Mouse (Mus musculus): Measurements from ENCODE around the gene Gm43720.

Gm43720 gene

GRCm38 (mm10) chr5:138279585-138280424, at the start of gene Gm43720, which contains the start of the genes Gpc2 and Stag3:
Gm43720 (minus strand) TSS chr5:138279958.
Gpc2 (minus strand) TSS chr5:138280005.
Stag3 (plus strand) TSS chr5:138280240.
- DNase-seq = peak; percentile 58

- no peak for DNase-seq
Observed at GRCm38 (mm10) chr5:138312795-138313194, 33.0 kb upstream of the Gm43720 start.

- DNase-seq = no peak
Observed at GRCm38 (mm10) chr5:138299613-138300012, 19.9 kb upstream of the Gm43720 start.

- no peak for DNase-seq
Observed at GRCm38 (mm10) chr5:138294158-138294557, 14.4 kb upstream of the Gm43720 start.

GRCm38 (mm10) chr5:138291638-138292037, 11.9 kb upstream of the Gm43720 start:
- no peak for DNase-seq

GRCm38 (mm10) chr5:138287861-138288260, 8.1 kb upstream of the Gm43720 start:
- DNase-seq = no peak

GRCm38 (mm10) chr5:138283540-138283939, 3.8 kb upstream of the Gm43720 start:
- DNase-seq = no peak

- no peak for DNase-seq
Observed at GRCm38 (mm10) chr5:138281798-138282197, 2.0 kb upstream of the Gm43720 start.

- no peak for DNase-seq
Observed at GRCm38 (mm10) chr5:138280829-138281228, 1.1 kb upstream of the Gm43720 start.

- no peak for DNase-seq
Observed at GRCm38 (mm10) chr5:138280425-138280768, 639 bp upstream of the Gm43720 start.

- DNase-seq = no peak
Observed at GRCm38 (mm10) chr5:138277994-138278393, 1.8 kb downstream of the Gm43720 start.

GRCm38 (mm10) chr5:138275216-138276050, 4.3 kb downstream of the Gm43720 start:
- DNase-seq = no peak

- DNase-seq = no peak
Observed at GRCm38 (mm10) chr5:138274186-138274585, 5.6 kb downstream of the Gm43720 start.

- no peak for DNase-seq
Observed at GRCm38 (mm10) chr5:138272409-138272923, 7.3 kb downstream of the Gm43720 start, which contains the start of gene Gal3st4. Gal3st4 (minus strand) TSS chr5:138272840.

- no peak for DNase-seq
Observed at GRCm38 (mm10) chr5:138271232-138271631, 8.5 kb downstream of the Gm43720 start.

GRCm38 (mm10) chr5:138268980-138269379, 10.8 kb downstream of the Gm43720 start:
- no peak for DNase-seq

GRCm38 (mm10) chr5:138267114-138267513, 12.6 kb downstream of the Gm43720 start:
- no peak for DNase-seq

GRCm38 (mm10) chr5:138265712-138266111, 14.0 kb downstream of the Gm43720 start:
- DNase-seq = no peak

GRCm38 (mm10) chr5:138264207-138264578, 15.6 kb downstream of the Gm43720 start:
- peak; percentile 34 for DNase-seq

GRCm38 (mm10) chr5:138263260-138264206, 16.2 kb downstream of the Gm43720 start, which contains the start of gene BC037034:
BC037034 (minus strand) TSS chr5:138264033.
- DNase-seq = peak; percentile 92

- peak; percentile 25 for DNase-seq
Observed at GRCm38 (mm10) chr5:138262582-138263240, 17.0 kb downstream of the Gm43720 start.

GRCm38 (mm10) chr5:138262001-138262400, 17.8 kb downstream of the Gm43720 start:
- DNase-seq = no peak
